8 mouse cellular contexts compared by ENCODE assay signal in genomic region chrX:170020690-170021050, GRCm38 (mm10). TPM values are rescaled to one million over a fixed set of nuclear protein-coding genes. Genes with fewer than 3 reads are reported as not detected.
DNase-seq lines count a peak whose midpoint lies in the region; ATAC-seq lines count a peak whose summit lies in the region.
"Not testable (repeated sequence)": the region's sequence is repeated elsewhere in the genome, so short reads cannot be mapped to it uniquely, and the experiment has no call there.

No protein-coding gene starts in this region.

- H3K4me3 ChIP-seq in forebrain, embryonic 16.5 days (replicated peaks; ENCODE audit: low read length); hindbrain, embryonic 10.5 days; midbrain, embryonic 10.5 days: not testable (repeated sequence)

- not testable (repeated sequence) for H3K27ac ChIP-seq in forebrain, embryonic 16.5 days (ENCODE audit: low read length); hindbrain, embryonic 10.5 days; midbrain, embryonic 10.5 days (replicated peaks)

- DNase-seq in R1 (ENCODE audit: low read depth, low spot score): peak; percentile 98
- peak; percentile 81 for DNase-seq in cerebellum, adult 9-11 months
- DNase-seq in hindbrain, embryonic 10.5 days (ENCODE audit: low spot score): peak; percentile 87
- peak; percentile 83 to 84 for DNase-seq in layer of hippocampus, postnatal 25 days (ENCODE audit: extremely low spot score in 1 of 2, low spot score in 1 of 2)
- DNase-seq in midbrain, embryonic 10.5 days (ENCODE audit: low spot score): peak; percentile 85
- peak; percentile 79 for DNase-seq in right cerebral cortex, postnatal 4 days
- DNase-seq in urinary bladder, postnatal 25 days (ENCODE audit: low spot score): peak; percentile 86

- H3K4me1 ChIP-seq in forebrain, embryonic 16.5 days (replicated peaks; ENCODE audit: control insufficient read depth, insufficient read depth, low read length); hindbrain, embryonic 10.5 days (replicated peaks); midbrain, embryonic 10.5 days: not testable (repeated sequence)

- H3K9ac ChIP-seq in forebrain, embryonic 16.5 days (replicated peaks; ENCODE audit: low read depth, low read length): not testable (repeated sequence)

- H3K27me3 ChIP-seq in forebrain, embryonic 16.5 days (replicated peaks; ENCODE audit: control insufficient read depth, insufficient read depth, low read length); hindbrain, embryonic 10.5 days (ENCODE audit: insufficient read depth, poor library complexity, severe bottlenecking); midbrain, embryonic 10.5 days (ENCODE audit: low read depth, poor library complexity, severe bottlenecking): not testable (repeated sequence)

- ATAC-seq in forebrain, embryonic 16.5 days: peak; percentile 18

- H3K36me3 ChIP-seq in forebrain, embryonic 16.5 days (ENCODE audit: control insufficient read depth, insufficient read depth): peaks cover 12% of the 10 kb centered on the region
- peaks cover 54% of the 10 kb centered on the region for H3K36me3 ChIP-seq in hindbrain, embryonic 10.5 days
- peaks cover 58% of the 10 kb centered on the region for H3K36me3 ChIP-seq in midbrain, embryonic 10.5 days

- 33% methylated on average over 9 of the region's 9 CpGs for WGBS in forebrain, embryonic 16.5 days
- 51% methylated on average over 9 of the region's 9 CpGs for WGBS in hindbrain, embryonic 10.5 days
- 52% methylated on average over 9 of the region's 9 CpGs for WGBS in midbrain, embryonic 10.5 days

- not testable (repeated sequence) for H3K4me2 ChIP-seq in forebrain, embryonic 16.5 days (ENCODE audit: low read length)

- peaks cover 20% of the 10 kb centered on the region for H3K9me3 ChIP-seq in forebrain, embryonic 16.5 days (ENCODE audit: control insufficient read depth, low read length)
- peaks cover 53% of the 10 kb centered on the region for H3K9me3 ChIP-seq in hindbrain, embryonic 10.5 days
- H3K9me3 ChIP-seq in midbrain, embryonic 10.5 days (replicated peaks): peaks cover 49% of the 10 kb centered on the region

RNA-seq across cellular contexts. Expression of gene Gm21887, which starts 11.2 kb away (rescaled TPM):
- polyA plus RNA-seq in forebrain, embryonic 16.5 days (2015; fragmentation: Nextera tagmentation; extraction: Ambion mirVana): 174 and 293 TPM in 2 replicates
- polyA plus RNA-seq in hindbrain, embryonic 10.5 days (2016; fragmentation: Nextera tagmentation; extraction: Ambion mirVana): 229 and 264 TPM in 2 replicates
- 100 to 1,000 TPM in 1 of 2 experiments, 10 to 100 TPM in 1; 65.7 to 260 TPM for total RNA-seq in layer of hippocampus, postnatal 25 days (2021)
- 224 and 306 TPM in 2 replicates for polyA plus RNA-seq in midbrain, embryonic 10.5 days (2016; fragmentation: Nextera tagmentation; extraction: Ambion mirVana)
